Mouse (Mus musculus) midbrain, embryonic 15.5 days (tissue): Measurements from ENCODE around the gene Rhcg. TPM values are rescaled to one million over a fixed set of nuclear protein-coding genes. Genes with fewer than 3 reads are reported as not detected.

Source experiments
- polyA plus RNA-seq: library from polyadenylated mRNA; unstranded; fragments of >200 nt; fragmentation: Nextera tagmentation; extraction: Ambion mirVana; gene quantifications from 2 replicates; pipeline ENCODE4 v1.2.1, GENCODE M21; 2015

Rhcg gene
- polyA plus RNA-seq, 1 experiment from 2014 or later = 1.9 TPM

Other genes with a start within 250 kb of the Rhcg start
- gene Rlbp1, start 230.6 kb downstream of the Rhcg start, polyA plus RNA-seq = 9.5 and 11.7 TPM in 2 replicates
- gene Fanci, start 225.7 kb downstream of the Rhcg start, polyA plus RNA-seq = 1.9 and 2.1 TPM in 2 replicates
- gene Polg, start 151.3 kb downstream of the Rhcg start, polyA plus RNA-seq = 22.7 and 27.0 TPM in 2 replicates
- 1.5 and 2.2 TPM in 2 replicates for gene Ticrr, start 42.5 kb upstream of the Rhcg start, polyA plus RNA-seq
- gene Kif7, start 98.1 kb upstream of the Rhcg start, polyA plus RNA-seq = 1.3 and 2.0 TPM in 2 replicates
- 0.27 TPM in 1 of 2 replicates, not detected in the other for gene Plin1, start 115.2 kb upstream of the Rhcg start, polyA plus RNA-seq
- 13.5 and 15.3 TPM in 2 replicates for gene Pex11a, start 125.5 kb upstream of the Rhcg start, polyA plus RNA-seq
- gene Wdr93, start 125.5 kb upstream of the Rhcg start, polyA plus RNA-seq = 0.43 and 0.54 TPM in 2 replicates
- gene Mesp1, start 176.1 kb upstream of the Rhcg start, polyA plus RNA-seq = not detected in 2 replicates
- gene Mesp2, start 193.1 kb upstream of the Rhcg start, polyA plus RNA-seq = 0.96 and 1.1 TPM in 2 replicates
- gene Anpep, start 243.4 kb upstream of the Rhcg start, polyA plus RNA-seq = 3.8 TPM in 2 replicates